Mouse (Mus musculus): Measurements from ENCODE around the gene Ranbp3l. TPM values are rescaled to one million over a fixed set of nuclear protein-coding genes. Genes with fewer than 3 reads are reported as not detected.

The Ranbp3l gene
- total and polyA plus RNA-seq, 2 experiments from 2014 or later = 0.14 TPM; not detected in 1

DNA sequence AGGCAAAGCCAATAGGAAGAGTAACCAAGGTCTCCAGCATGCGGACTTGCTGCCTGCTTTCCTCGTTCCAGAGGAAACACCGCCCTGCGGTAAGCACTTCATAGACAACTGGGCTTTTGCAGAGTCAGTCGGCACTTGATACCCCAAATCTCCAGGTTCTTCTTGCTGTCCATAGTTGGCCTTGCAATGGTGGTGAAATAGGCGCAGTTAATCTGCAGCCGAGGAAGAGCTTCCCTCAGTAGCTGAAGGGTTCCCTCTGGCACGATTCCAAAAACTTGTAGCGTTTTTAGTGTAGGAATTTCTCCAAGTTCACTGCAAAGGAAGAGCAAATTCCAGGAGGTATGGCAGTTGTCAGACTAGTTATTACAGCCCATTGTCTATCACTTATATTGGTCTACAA lies 145.8 kb downstream of the Ranbp3l start:
- Histone ChIP-seq H3K9me3 (replicated peaks; ENCODE audit: control insufficient read depth, low read length) (no peaks in the 10 kb centered on the region), H3K4me1 (ENCODE audit: control insufficient read depth, insufficient read depth) (no peaks in the 10 kb centered on the region), H3K36me3 (replicated peaks; ENCODE audit: control insufficient read depth, insufficient read depth, low read length) (peaks cover 69% of the 10 kb centered on the region), H3K4me2 (ENCODE audit: low read depth, low read length) (no peak overlapping the region), H3K9ac (replicated peaks; ENCODE audit: low read depth, low read length) (no peak overlapping the region), H3K27ac (ENCODE audit: low read depth) (no peak overlapping the region), H3K27me3 (ENCODE audit: control insufficient read depth, insufficient read depth, low read length) (no peaks in the 10 kb centered on the region), H3K4me3 (ENCODE audit: low read depth, low read length) (no peak overlapping the region)
- no peak for ATAC-seq (ENCODE audit: insufficient read depth, low read depth)
- TF ChIP-seq CTCF (IDR thresholded peaks at IDR 0.05; ENCODE audit: low read depth) = no peak
- TF ChIP-seq EP300 (IDR thresholded peaks at IDR 0.05; ENCODE audit: low read depth) = no peak
- DNase-seq (ENCODE audit: low spot score) = no peak
- WGBS = 56% methylated on average over 9 of the region's 9 CpGs

DNA sequence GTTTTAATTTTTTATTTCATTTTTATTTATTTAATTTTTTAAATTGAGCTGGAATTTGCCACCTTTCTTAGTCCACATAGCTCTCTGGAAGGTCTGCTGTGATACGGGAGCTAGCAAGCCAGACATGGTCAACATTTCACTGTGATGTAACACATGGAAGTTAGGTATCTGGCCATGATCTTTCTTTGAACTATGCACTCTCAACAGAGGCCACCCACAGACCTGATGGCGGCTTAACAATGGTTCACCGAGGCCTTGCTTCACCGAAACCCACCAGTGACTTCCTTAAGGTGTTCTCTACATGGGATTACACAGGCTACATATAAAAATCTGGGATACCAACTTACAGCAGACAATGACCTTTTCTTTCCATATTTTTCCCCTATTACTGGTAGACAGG lies 146.4 kb downstream of the Ranbp3l start:
- Histone ChIP-seq H3K4me2 (ENCODE audit: low read depth, low read length) (no peak overlapping the region), H3K9me3 (replicated peaks; ENCODE audit: control insufficient read depth, low read length) (no peaks in the 10 kb centered on the region), H3K36me3 (replicated peaks; ENCODE audit: control insufficient read depth, insufficient read depth, low read length) (peaks cover 71% of the 10 kb centered on the region), H3K27me3 (ENCODE audit: control insufficient read depth, insufficient read depth, low read length) (no peaks in the 10 kb centered on the region), H3K4me3 (ENCODE audit: low read depth, low read length) (no peak overlapping the region), H3K4me1 (ENCODE audit: control insufficient read depth, insufficient read depth) (no peaks in the 10 kb centered on the region), H3K27ac (ENCODE audit: low read depth) (no peak overlapping the region), H3K9ac (replicated peaks; ENCODE audit: low read depth, low read length) (no peak overlapping the region)
- DNase-seq (ENCODE audit: low spot score) (no peak), ATAC-seq (ENCODE audit: insufficient read depth, low read depth) (no peak)
- WGBS = 84% methylated on average over 4 of the region's 4 CpGs
- no peak for TF ChIP-seq EP300 (IDR thresholded peaks at IDR 0.05; ENCODE audit: low read depth)
- no peak for TF ChIP-seq CTCF (IDR thresholded peaks at IDR 0.05; ENCODE audit: low read depth)

DNA sequence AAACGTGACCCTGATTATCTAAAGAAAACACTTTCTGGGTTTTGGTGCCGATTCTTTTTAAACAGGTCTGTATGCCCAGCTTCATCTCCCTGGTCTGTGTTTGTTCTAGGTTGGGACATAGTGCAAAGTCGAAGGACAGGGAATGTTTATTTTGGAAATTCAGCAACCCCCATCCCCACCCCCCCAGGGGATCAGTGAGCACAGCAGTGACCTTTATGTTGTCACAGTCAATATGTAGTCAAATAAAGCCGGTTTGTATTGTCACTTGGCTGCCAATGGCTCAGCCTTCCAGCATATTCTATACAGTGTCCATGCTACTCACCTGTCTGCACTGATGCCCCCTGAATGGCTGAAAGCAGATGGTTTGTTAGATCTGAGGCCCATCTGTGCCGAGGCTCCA lies 146.8 kb downstream of the Ranbp3l start:
- Histone ChIP-seq H3K27ac (ENCODE audit: low read depth) (no peak overlapping the region), H3K9me3 (replicated peaks; ENCODE audit: control insufficient read depth, low read length) (no peaks in the 10 kb centered on the region)
- no peak for TF ChIP-seq EP300 (IDR thresholded peaks at IDR 0.05; ENCODE audit: low read depth)
- TF ChIP-seq CTCF (IDR thresholded peaks at IDR 0.05; ENCODE audit: low read depth) = no peak

More for the DNA sequence above, 146.8 kb downstream of the Ranbp3l start:
- H3K4me1 ChIP-seq (ENCODE audit: control insufficient read depth, insufficient read depth) = no peaks in the 10 kb centered on the region
- ATAC-seq (ENCODE audit: insufficient read depth, low read depth) (no peak), DNase-seq (ENCODE audit: low spot score) (no peak)
- H3K36me3 ChIP-seq (replicated peaks; ENCODE audit: control insufficient read depth, insufficient read depth, low read length) = peaks cover 72% of the 10 kb centered on the region
- no peaks in the 10 kb centered on the region for H3K27me3 ChIP-seq (ENCODE audit: control insufficient read depth, insufficient read depth, low read length)
- H3K4me2 ChIP-seq (ENCODE audit: low read depth, low read length) = no peak overlapping the region
- H3K9ac ChIP-seq (replicated peaks; ENCODE audit: low read depth, low read length) = no peak overlapping the region
- H3K4me3 ChIP-seq (ENCODE audit: low read depth, low read length) = no peak overlapping the region
- 63% methylated on average over 5 of the region's 5 CpGs for WGBS

Other genes starting within 250 kb of the Ranbp3l start
- gene Nadk2, start 103.3 kb downstream of the Ranbp3l start, total RNA-seq (2014; rRNA removed; ENCODE audit: low replicate concordance) = 41.6 and 77.7 TPM in 2 replicates
- 33.4 and 33.8 TPM in 2 replicates for gene Nadk2, start 103.3 kb downstream of the Ranbp3l start, polyA plus RNA-seq (2015; fragmentation: Nextera tagmentation; extraction: Ambion mirVana)
- 14.8 and 28.5 TPM in 2 replicates for gene Lmbrd2, start 172.6 kb downstream of the Ranbp3l start, total RNA-seq (2014; rRNA removed; ENCODE audit: low replicate concordance)
- gene Lmbrd2, start 172.6 kb downstream of the Ranbp3l start, polyA plus RNA-seq (2015; fragmentation: Nextera tagmentation; extraction: Ambion mirVana) = 1.3 TPM in 2 replicates
- gene Skp2, start 187.5 kb downstream of the Ranbp3l start, total RNA-seq (2014; rRNA removed; ENCODE audit: low replicate concordance) = 1.5 and 6.0 TPM in 2 replicates
- gene Skp2, start 187.5 kb downstream of the Ranbp3l start, polyA plus RNA-seq (2015; fragmentation: Nextera tagmentation; extraction: Ambion mirVana) = 5.1 TPM in 2 replicates

Data from heart, postnatal 0 days (tissue).